Comparison of ENCODE assay signal across 8 mouse cellular contexts in genomic region chr2:157567235-157567961, GRCm38 (mm10). TPM values are rescaled to one million over a fixed set of nuclear protein-coding genes. Genes with fewer than 3 reads are reported as not detected.
DNase-seq lines count a peak whose midpoint lies in the region; ATAC-seq and TF ChIP-seq lines count a peak whose summit lies in the region.

No protein-coding gene starts in this region.

- peak; percentile 17 to 75; a peak in 2 of 4 replicates for TF ChIP-seq POLR2A in MEL (IDR thresholded peaks at IDR 0.05; ENCODE audit: control insufficient read depth in 1 of 2, insufficient read depth in 1 of 2, low read depth in 1 of 2, low read length in 2 of 2, poor library complexity in 1 of 2)

- H3K9ac ChIP-seq in heart, embryonic 12.5 days = peak overlapping the region; percentile 90
- H3K9ac ChIP-seq in MEL (ENCODE audit: control insufficient read depth, low read depth, low read length, poor library complexity, severe bottlenecking) = peak overlapping the region; percentile 81
- H3K9ac ChIP-seq in heart, embryonic 16.5 days (ENCODE audit: low read length) = peak overlapping the region; percentile 89

- no peak for TF ChIP-seq RAD21 in MEL (IDR thresholded peaks at IDR 0.05; ENCODE audit: low read depth, low read length)

- H3K9me3 ChIP-seq in heart, embryonic 12.5 days (replicated peaks) = 0 out of 2 replicates have a peak, but pooled peaks cover 8% of the 10 kb centered on the region
- no peaks in the 10 kb centered on the region for H3K9me3 ChIP-seq in MEL (replicated peaks; ENCODE audit: insufficient read depth, low read length)
- no peaks in the 10 kb centered on the region for H3K9me3 ChIP-seq in heart, embryonic 16.5 days (replicated peaks; ENCODE audit: control insufficient read depth, low read length)

- no peak for DNase-seq in heart, postnatal 4 days
- peak; percentile 93 for DNase-seq in MEL (ENCODE audit: low read depth, low spot score)
- no peak for DNase-seq in thymus, postnatal 4 days
- DNase-seq in gastrocnemius, postnatal 4 days (ENCODE audit: low spot score in 2 of 2) = no peak
- DNase-seq in gastrocnemius, adult 8-10 months (ENCODE audit: low spot score in 2 of 2) = no peak

- no peak overlapping the region for H3K27ac ChIP-seq in heart, embryonic 12.5 days (ENCODE audit: poor library complexity, severe bottlenecking)
- peak overlapping the region; percentile 95 for H3K27ac ChIP-seq in MEL (ENCODE audit: control insufficient read depth, low read depth, low read length)
- no peak overlapping the region for H3K27ac ChIP-seq in heart, embryonic 16.5 days (ENCODE audit: low read length)

- H3K4me3 ChIP-seq in heart, embryonic 12.5 days = peak overlapping the region; percentile 95
- H3K4me3 ChIP-seq in MEL (ENCODE audit: control insufficient read depth in 1 of 2, insufficient read depth in 1 of 2, low read depth in 2 of 2, low read length in 2 of 2) = peak overlapping the region; percentile 70 to 87
- H3K4me3 ChIP-seq in heart, embryonic 16.5 days (ENCODE audit: low read length) = peak overlapping the region; percentile 86

- ATAC-seq in heart, embryonic 12.5 days (ENCODE audit: insufficient number of reproducible peaks, low FRiP score) = no peak
- ATAC-seq in heart, embryonic 16.5 days (replicated peaks; ENCODE audit: extremely low read depth, insufficient read depth, low FRiP score) = no peak
- ATAC-seq in megakaryocyte, adult 5-6 weeks (ENCODE audit: poor library complexity, severe bottlenecking) = peak; percentile 48

- no peak for TF ChIP-seq CTCF in MEL (IDR thresholded peaks at IDR 0.05 in 2 of 3, conservative IDR thresholded peaks at IDR 0.05 in 1 of 3; ENCODE audit: control insufficient read depth in 1 of 3, insufficient read depth in 1 of 3, low read depth in 2 of 3, low read length in 3 of 3, poor library complexity in 1 of 3, severe bottlenecking in 1 of 3)

- peaks cover 20% of the 10 kb centered on the region for H3K4me1 ChIP-seq in heart, embryonic 12.5 days (replicated peaks)
- H3K4me1 ChIP-seq in MEL (ENCODE audit: control insufficient read depth in 1 of 2, insufficient read depth in 2 of 2, low read length in 2 of 2) = peaks cover 0 to 19% of the 10 kb centered on the region in 2 experiments; a peak in 3 of 4 replicates
- H3K4me1 ChIP-seq in heart, embryonic 16.5 days (ENCODE audit: control insufficient read depth, insufficient read depth, low read length) = peaks cover 19% of the 10 kb centered on the region

- H3K4me2 ChIP-seq in heart, embryonic 12.5 days = peak overlapping the region; percentile 89
- H3K4me2 ChIP-seq in heart, embryonic 16.5 days (ENCODE audit: low read depth, low read length) = peak overlapping the region; percentile 93

- H3K36me3 ChIP-seq in heart, embryonic 12.5 days = peaks cover 17% of the 10 kb centered on the region
- H3K36me3 ChIP-seq in MEL (ENCODE audit: control insufficient read depth in 1 of 2, insufficient read depth in 2 of 2, low read length in 2 of 2) = peaks cover 0 to 17% of the 10 kb centered on the region in 2 experiments; a peak in 2 of 4 replicates
- H3K36me3 ChIP-seq in heart, embryonic 16.5 days (ENCODE audit: control insufficient read depth, insufficient read depth) = 0 out of 2 replicates have a peak, but pooled peaks cover 4% of the 10 kb centered on the region

- H3K79me2 ChIP-seq in MEL (ENCODE audit: control insufficient read depth, insufficient read depth, low read length, poor library complexity) = peaks cover 21% of the 10 kb centered on the region

- TF ChIP-seq EP300 in MEL (IDR thresholded peaks at IDR 0.05; ENCODE audit: low read depth in 1 of 2, low read length in 2 of 2) = peak; percentile 9 to 21; a peak in 1 of 4 replicates

- WGBS in heart, embryonic 12.5 days = 80% methylated on average over 11 of the region's 11 CpGs
- 74% methylated on average over 11 of the region's 11 CpGs for WGBS in heart, embryonic 16.5 days

- no peaks in the 10 kb centered on the region for H3K27me3 ChIP-seq in heart, embryonic 12.5 days (replicated peaks)
- no peaks in the 10 kb centered on the region for H3K27me3 ChIP-seq in MEL (ENCODE audit: control insufficient read depth in 1 of 2, insufficient read depth in 2 of 2, low read length in 2 of 2)
- no peaks in the 10 kb centered on the region for H3K27me3 ChIP-seq in heart, embryonic 16.5 days (ENCODE audit: control insufficient read depth, insufficient read depth, low read length)

TF ChIP-seq in MEL, 35 proteins besides CTCF, POLR2A, EP300 and RAD21:
- TF ChIP-seq ELF1 (IDR thresholded peaks at IDR 0.05; ENCODE audit: low read depth, low read length) = peak; percentile 52; the same call in 1 of the 2 replicates
- TF ChIP-seq TAL1 (IDR thresholded peaks at IDR 0.05; ENCODE audit: low read length) = no peak
- peak; percentile 65; the same call in 1 of the 2 replicates for TF ChIP-seq KAT2A (conservative IDR thresholded peaks at IDR 0.05; ENCODE audit: low read depth, low read length)
- TF ChIP-seq ZC3H11A (IDR thresholded peaks at IDR 0.05; ENCODE audit: low read depth, low read length) = no peak
- TF ChIP-seq ETS1 (IDR thresholded peaks at IDR 0.05; ENCODE audit: low read depth, low read length) = peak; percentile 56
- peak; percentile 74 for TF ChIP-seq TCF12 (IDR thresholded peaks at IDR 0.05; ENCODE audit: low read depth, low read length)
- no peak for TF ChIP-seq USF2 (IDR thresholded peaks at IDR 0.05; ENCODE audit: borderline replicate concordance in 1 of 2, insufficient read depth in 1 of 2, low read depth in 1 of 2, low read length in 2 of 2)
- TF ChIP-seq GATA1 (IDR thresholded peaks at IDR 0.05; ENCODE audit: low read depth, low read length) = 0 out of 2 replicates have a peak, but pooled peaks have one; percentile 9
- TF ChIP-seq POLR2AphosphoS5 (IDR thresholded peaks at IDR 0.05; ENCODE audit: borderline replicate concordance, low read depth, low read length) = no peak
- TF ChIP-seq SIN3A (IDR thresholded peaks at IDR 0.05; ENCODE audit: low read length) = peak; percentile 91
- TF ChIP-seq HCFC1 (IDR thresholded peaks at IDR 0.05; ENCODE audit: low read depth, low read length) = peak; percentile 89
- peak; percentile 77 for TF ChIP-seq POLR2AphosphoS2 (IDR thresholded peaks at IDR 0.05; ENCODE audit: low read length)
- 0 out of 2 replicates have a peak, but pooled peaks have one; percentile 42 for TF ChIP-seq MEF2A (IDR thresholded peaks at IDR 0.05; ENCODE audit: extremely low read depth, insufficient replicate concordance, low read depth, low read length, poor library complexity, severe bottlenecking)
- TF ChIP-seq E2F4 (IDR thresholded peaks at IDR 0.05; ENCODE audit: borderline replicate concordance, low read depth, low read length) = no peak
- TF ChIP-seq MXI1 (IDR thresholded peaks at IDR 0.05; ENCODE audit: low read depth, low read length) = peak; percentile 93
- no peak for TF ChIP-seq ZKSCAN1 (IDR thresholded peaks at IDR 0.05; ENCODE audit: low read depth, low read length)
- peak; percentile 86 for TF ChIP-seq MAX (IDR thresholded peaks at IDR 0.05; ENCODE audit: low read length)
- peak; percentile 14; the same call in 1 of the 2 replicates for TF ChIP-seq RCOR1 (IDR thresholded peaks at IDR 0.05; ENCODE audit: low read depth, low read length)
- TF ChIP-seq ZNF384 (IDR thresholded peaks at IDR 0.05; ENCODE audit: low read depth, low read length) = 0 out of 2 replicates have a peak, but pooled peaks have one; percentile 5
- TF ChIP-seq NELFE (IDR thresholded peaks at IDR 0.05; ENCODE audit: low read depth, low read length) = peak; percentile 65
- 0 out of 2 replicates have a peak, but pooled peaks have one; percentile 9 for TF ChIP-seq BHLHE40 (IDR thresholded peaks at IDR 0.05; ENCODE audit: borderline replicate concordance, low read depth, low read length)
- peak; percentile 54; the same call in 1 of the 2 replicates for TF ChIP-seq USF1 (IDR thresholded peaks at IDR 0.05; ENCODE audit: low read depth, low read length)
- peak; percentile 71 for TF ChIP-seq TBP (IDR thresholded peaks at IDR 0.05; ENCODE audit: low read depth, low read length)
- TF ChIP-seq MAFK (IDR thresholded peaks at IDR 0.05; ENCODE audit: borderline replicate concordance, low read depth, low read length) = 0 out of 2 replicates have a peak, but pooled peaks have one; percentile 10
- TF ChIP-seq MYC (IDR thresholded peaks at IDR 0.05; ENCODE audit: low read depth, low read length) = peak; percentile 83
- TF ChIP-seq MAZ (IDR thresholded peaks at IDR 0.05; ENCODE audit: low read depth, low read length) = no peak
- peak; percentile 67; the same call in 1 of the 2 replicates for TF ChIP-seq JUND (IDR thresholded peaks at IDR 0.05; ENCODE audit: low read depth, low read length)

RNA-seq across cellular contexts. Expression of gene Blcap, which starts 3.7 kb away (rescaled TPM):
- 35.9 and 37.0 TPM in 2 replicates for polyA plus RNA-seq in heart, embryonic 12.5 days (2016; fragmentation: Nextera tagmentation; extraction: Ambion mirVana)
- total RNA-seq in heart, postnatal 4 days (2021) = 10 to 100 TPM; 71.5 to 76.9 TPM
- 10.5 and 11.6 TPM in 2 replicates for total RNA-seq in MEL (2012; rRNA removed)
- 10 to 100 TPM in 1 of 2 experiments, not detected in 1; 19.1 TPM for polyA plus RNA-seq in MEL (2012; ENCODE audit: insufficient read depth in 1 of 2, insufficient read length in 2 of 2, low read depth in 1 of 2, low replicate concordance in 2 of 2, missing spikeins in 1 of 2)
- 45.4 and 46.7 TPM in 2 replicates for polyA plus RNA-seq in heart, embryonic 16.5 days (2015; fragmentation: Nextera tagmentation; extraction: Ambion mirVana)
- total RNA-seq in megakaryocyte, adult 5-6 weeks (2015) = 10.2 and 13.5 TPM in 2 replicates
- 7.8 and 19.2 TPM in 2 replicates for total RNA-seq in megakaryocyte, adult 5-6 weeks (2017)
- total RNA-seq in gastrocnemius, postnatal 4 days (2021) = 10 to 100 TPM; 41.0 to 43.3 TPM
- 10 to 100 TPM; 28.7 to 37.0 (median 33.3) TPM for total RNA-seq in gastrocnemius, adult 8-10 months (2022)

RNA-seq across cellular contexts. Expression of gene Nnat, which starts 7.5 kb away (rescaled TPM):
- 169 and 173 TPM in 2 replicates for polyA plus RNA-seq in heart, embryonic 12.5 days (2016; fragmentation: Nextera tagmentation; extraction: Ambion mirVana)
- total RNA-seq in heart, postnatal 4 days (2021) = 10 to 100 TPM in 1 of 2 experiments, 1 to 10 TPM in 1; 8.9 to 13.2 TPM
- 0.49 and 0.92 TPM in 2 replicates for total RNA-seq in MEL (2012; rRNA removed)
- polyA plus RNA-seq in MEL (2012; ENCODE audit: insufficient read depth in 1 of 2, insufficient read length in 2 of 2, low read depth in 1 of 2, low replicate concordance in 2 of 2, missing spikeins in 1 of 2) = 1 to 10 TPM in 1 of 2 experiments, not detected in 1; 1.5 TPM
- 41.5 and 80.2 TPM in 2 replicates for polyA plus RNA-seq in heart, embryonic 16.5 days (2015; fragmentation: Nextera tagmentation; extraction: Ambion mirVana)
- not detected in 2 replicates for total RNA-seq in megakaryocyte, adult 5-6 weeks (2015)
- total RNA-seq in megakaryocyte, adult 5-6 weeks (2017) = not detected in 2 replicates
- 10 to 100 TPM; 20.2 to 41.1 TPM for total RNA-seq in gastrocnemius, postnatal 4 days (2021)
- 10 to 100 TPM in 1 of 4 experiments, 1 to 10 TPM in 2, under 1 TPM in 1; 0.87 to 26.8 (median 3.5) TPM for total RNA-seq in gastrocnemius, adult 8-10 months (2022)
